Comparison of ENCODE assay signal across 25 mouse cellular contexts in genomic region chr5:64263348-64263747, GRCm38 (mm10).
DNase-seq lines count a peak whose midpoint lies in the region; ATAC-seq lines count a peak whose summit lies in the region.
"Had no signal": no experiment of that assay in that cellular context is flagged by ENCODE, and none has a peak within 500 bp of the region (broad histone marks: within the 10 kb centered on the region; RNA-seq: fewer than 3 reads in every experiment).

No protein-coding gene starts in this region.

- H3K4me3 ChIP-seq in hindbrain, embryonic 13.5 days: no peak overlapping the region
- no peak overlapping the region for H3K4me3 ChIP-seq in hindbrain, embryonic 10.5 days
- H3K4me3 ChIP-seq in hindbrain, embryonic 15.5 days: no peak overlapping the region
- H3K4me3 ChIP-seq in midbrain, embryonic 15.5 days: no peak overlapping the region
- no peak overlapping the region for H3K4me3 ChIP-seq in liver, embryonic 12.5 days
- H3K4me3 ChIP-seq: embryonic facial prominence, embryonic 10.5 days; forebrain, embryonic 12.5 days; heart, embryonic 13.5 days; layer of hippocampus, adult 2 months; midbrain, embryonic 12.5 days; stomach, embryonic 15.5 days had no signal

- ATAC-seq in hindbrain, embryonic 13.5 days (ENCODE audit: low FRiP score): no peak
- no peak; the same call in 1 of the 2 replicates for ATAC-seq in hindbrain, embryonic 15.5 days (ENCODE audit: low FRiP score, low read depth)
- peak; percentile 77 for ATAC-seq in midbrain, embryonic 15.5 days (replicated peaks)
- no peak for ATAC-seq in liver, embryonic 12.5 days
- ATAC-seq: liver, postnatal 0 days; lung, postnatal 0 days had no signal

- H3K4me2 ChIP-seq in hindbrain, embryonic 13.5 days: no peak overlapping the region
- peak overlapping the region; percentile 28; the same call in 1 of the 2 replicates for H3K4me2 ChIP-seq in hindbrain, embryonic 15.5 days
- peak overlapping the region; percentile 17 for H3K4me2 ChIP-seq in midbrain, embryonic 15.5 days
- H3K4me2 ChIP-seq in liver, embryonic 12.5 days: no peak overlapping the region
- H3K4me2 ChIP-seq: forebrain, embryonic 12.5 days; heart, embryonic 13.5 days; midbrain, embryonic 12.5 days; stomach, embryonic 15.5 days had no signal

- peak overlapping the region; percentile 49; the same call in 1 of the 2 replicates for H3K27ac ChIP-seq in hindbrain, embryonic 13.5 days
- no peak overlapping the region for H3K27ac ChIP-seq in hindbrain, embryonic 10.5 days
- H3K27ac ChIP-seq in hindbrain, embryonic 15.5 days (replicated peaks): peak overlapping the region; percentile 23; the same call in 1 of the 2 replicates
- H3K27ac ChIP-seq in midbrain, embryonic 15.5 days: no peak overlapping the region
- H3K27ac ChIP-seq in liver, embryonic 12.5 days: no peak overlapping the region
- H3K27ac ChIP-seq: embryonic facial prominence, embryonic 10.5 days; forebrain, embryonic 12.5 days; heart, embryonic 13.5 days; layer of hippocampus, adult 2 months; midbrain, embryonic 12.5 days; stomach, embryonic 15.5 days had no signal

- no peaks in the 10 kb centered on the region for H3K9me3 ChIP-seq in hindbrain, embryonic 13.5 days
- H3K9me3 ChIP-seq in hindbrain, embryonic 10.5 days: no peaks in the 10 kb centered on the region
- no peaks in the 10 kb centered on the region for H3K9me3 ChIP-seq in hindbrain, embryonic 15.5 days
- H3K9me3 ChIP-seq in midbrain, embryonic 15.5 days: no peaks in the 10 kb centered on the region
- no peaks in the 10 kb centered on the region for H3K9me3 ChIP-seq in liver, embryonic 12.5 days (replicated peaks)
- H3K9me3 ChIP-seq: embryonic facial prominence, embryonic 10.5 days; forebrain, embryonic 12.5 days; heart, embryonic 13.5 days; midbrain, embryonic 12.5 days; stomach, embryonic 15.5 days had no signal

- 62% methylated on average over 11 of the region's 11 CpGs for WGBS in hindbrain, embryonic 13.5 days
- 87% methylated on average over 11 of the region's 11 CpGs for WGBS in hindbrain, embryonic 10.5 days
- WGBS in hindbrain, embryonic 15.5 days: 49% methylated on average over 11 of the region's 11 CpGs
- WGBS in midbrain, embryonic 15.5 days: 49% methylated on average over 11 of the region's 11 CpGs
- WGBS in liver, embryonic 12.5 days (ENCODE audit: insufficient replicate concordance): 78% methylated on average over 11 of the region's 11 CpGs

- DNase-seq in cerebellum, postnatal 10 days: peak; percentile 16 to 24
- no peak for DNase-seq in cerebellum, adult 11 months
- DNase-seq in hindbrain, embryonic 10.5 days (ENCODE audit: low spot score): no peak
- no peak for DNase-seq in right cerebral cortex, postnatal 36 days (ENCODE audit: low spot score in 2 of 2)
- DNase-seq: adrenal gland, postnatal 14 days; cerebellum, adult 9-10 months; gastrocnemius, postnatal 10 days; heart, adult 18-20 months; heart, postnatal 14 days; liver, postnatal 0 days; retina, postnatal 1 day; right cerebral cortex, postnatal 4 days; thymus, adult 18-20 months; thymus, postnatal 36 days had no signal

- no peak overlapping the region for H3K9ac ChIP-seq in hindbrain, embryonic 13.5 days
- no peak overlapping the region for H3K9ac ChIP-seq in hindbrain, embryonic 15.5 days
- H3K9ac ChIP-seq in midbrain, embryonic 15.5 days: no peak overlapping the region
- H3K9ac ChIP-seq in liver, embryonic 12.5 days: no peak overlapping the region
- H3K9ac ChIP-seq: forebrain, embryonic 12.5 days; heart, embryonic 13.5 days; liver, postnatal 0 days; midbrain, embryonic 12.5 days; stomach, embryonic 15.5 days had no signal

- H3K4me1 ChIP-seq in hindbrain, embryonic 13.5 days (replicated peaks): peaks cover 11% of the 10 kb centered on the region
- 0 out of 2 replicates have a peak, but pooled peaks cover 3% of the 10 kb centered on the region for H3K4me1 ChIP-seq in hindbrain, embryonic 10.5 days (replicated peaks)
- no peaks in the 10 kb centered on the region; the same call in 1 of the 2 replicates for H3K4me1 ChIP-seq in hindbrain, embryonic 15.5 days (replicated peaks)
- H3K4me1 ChIP-seq in midbrain, embryonic 15.5 days: peaks cover 4% of the 10 kb centered on the region; the same call in 1 of the 2 replicates
- peaks cover 10% of the 10 kb centered on the region; the same call in 1 of the 2 replicates for H3K4me1 ChIP-seq in liver, embryonic 12.5 days
- H3K4me1 ChIP-seq: embryonic facial prominence, embryonic 10.5 days; forebrain, embryonic 12.5 days; midbrain, embryonic 12.5 days; stomach, embryonic 15.5 days had no signal

- no peaks in the 10 kb centered on the region for H3K27me3 ChIP-seq in hindbrain, embryonic 13.5 days
- no peaks in the 10 kb centered on the region for H3K27me3 ChIP-seq in hindbrain, embryonic 10.5 days (ENCODE audit: insufficient read depth, poor library complexity, severe bottlenecking)
- no peaks in the 10 kb centered on the region for H3K27me3 ChIP-seq in hindbrain, embryonic 15.5 days
- no peaks in the 10 kb centered on the region for H3K27me3 ChIP-seq in midbrain, embryonic 15.5 days (replicated peaks)
- H3K27me3 ChIP-seq in liver, embryonic 12.5 days (replicated peaks): no peaks in the 10 kb centered on the region
- H3K27me3 ChIP-seq: forebrain, embryonic 12.5 days; heart, embryonic 13.5 days; midbrain, embryonic 12.5 days; stomach, embryonic 15.5 days had no signal

- H3K36me3 ChIP-seq in hindbrain, embryonic 13.5 days: no peaks in the 10 kb centered on the region
- H3K36me3 ChIP-seq in hindbrain, embryonic 10.5 days: peaks cover 16% of the 10 kb centered on the region
- no peaks in the 10 kb centered on the region for H3K36me3 ChIP-seq in hindbrain, embryonic 15.5 days
- no peaks in the 10 kb centered on the region for H3K36me3 ChIP-seq in midbrain, embryonic 15.5 days (replicated peaks)
- H3K36me3 ChIP-seq in liver, embryonic 12.5 days: peaks cover 12% of the 10 kb centered on the region
- H3K36me3 ChIP-seq: midbrain, embryonic 12.5 days; stomach, embryonic 15.5 days had no signal

Comparison
In these comparisons a context has a peak if more than half of its experiments do, and no peak if none do; other contexts are left out.
1. DNase-seq: peak in cerebellum, postnatal 10 days (2 of 2); none in cerebellum, adult 11 months (single experiment), hindbrain, embryonic 10.5 days (single experiment) and right cerebral cortex, postnatal 36 days (0 of 2).
2. H3K27ac ChIP-seq: peak in hindbrain, embryonic 13.5 days (single experiment) and hindbrain, embryonic 15.5 days (single experiment); none in hindbrain, embryonic 10.5 days (single experiment), midbrain, embryonic 15.5 days (single experiment) and liver, embryonic 12.5 days (single experiment).
3. H3K4me2 ChIP-seq: peak in hindbrain, embryonic 15.5 days (single experiment) and midbrain, embryonic 15.5 days (single experiment); none in hindbrain, embryonic 13.5 days (single experiment) and liver, embryonic 12.5 days (single experiment).